Mouse (Mus musculus) stomach, embryonic 15.5 days (tissue): ENCODE data around the gene Olfr584. TPM values are rescaled to one million over a fixed set of nuclear protein-coding genes. Genes with fewer than 3 reads are reported as not detected.

ENCODE experiments used
- ATAC-seq: fragments of 200-750 bp; cut with Nextera tagmentation; 2 replicates; pipeline ENCODE4 v1.8.0; 2017; ENCODE audit warnings: low read depth, moderate number of reproducible peaks, moderate TSS enrichment; ENCODE audit not compliant: insufficient read depth, low FRiP score
- H3K27ac ChIP-seq: fragments of 300-500 bp; sonication (generic); 2 replicates; pipeline ENCODE4 v1.5.1; 2015; ENCODE audit warnings: mild to moderate bottlenecking, inconsistent platforms
- H3K27me3 ChIP-seq: fragments of 300-500 bp; sonication (generic); replicated peaks from 2 replicates; pipeline ENCODE4 v1.6.1; 2015; ENCODE audit warnings: inconsistent platforms
- H3K36me3 ChIP-seq: fragments of 300-500 bp; sonication (generic); 2 replicates; pipeline ENCODE4 v1.6.1; 2015; ENCODE audit warnings: inconsistent platforms
- H3K4me1 ChIP-seq: fragments of 300-500 bp; sonication (generic); 2 replicates; pipeline ENCODE4 v1.6.1; 2015; ENCODE audit warnings: inconsistent platforms
- H3K4me2 ChIP-seq: fragments of 300-500 bp; sonication (generic); 2 replicates; pipeline ENCODE4 v1.6.1; 2015; ENCODE audit warnings: mild to moderate bottlenecking, inconsistent platforms
- H3K4me3 ChIP-seq: fragments of 300-500 bp; sonication (generic); replicated peaks from 2 replicates; pipeline ENCODE4 v1.5.1; 2015; ENCODE audit warnings: inconsistent platforms
- H3K9ac ChIP-seq: fragments of 300-500 bp; sonication (generic); 2 replicates; pipeline ENCODE4 v1.6.1; 2015; ENCODE audit warnings: inconsistent platforms
- H3K9me3 ChIP-seq: fragments of 300-500 bp; sonication (generic); 2 replicates; pipeline ENCODE4 v1.6.1; 2016; ENCODE audit warnings: inconsistent platforms
- WGBS: fragments of 180-500 bp; shearing (Covaris S2); methylation state at CpG from one replicate; pipeline ENCODE4 v1.1.7; 2015; 5-methylcytosine and 5-hydroxymethylcytosine counted together
- polyA plus RNA-seq: library from polyadenylated mRNA; unstranded; fragments of >200 nt; fragmentation: Nextera tagmentation; extraction: Ambion mirVana; gene quantifications from 2 replicates; pipeline ENCODE4 v1.2.1, GENCODE M21; 2015

Olfr584 gene
- polyA plus RNA-seq = not detected in 2 replicates

GRCm38 (mm10) chr7:103081585-103081984 lies at the start of gene Olfr584:
Gene Olfr584 (plus strand): TSS chr7:103081885.
- no peak for ATAC-seq
- Histone ChIP-seq H3K4me2 (no peak within 1 kb of the TSS), H3K27me3 (no peaks in the 10 kb centered on the region), H3K36me3 (no peaks in the 10 kb centered on the region), H3K9me3 (no peaks in the 10 kb centered on the region), H3K4me3 (no peak within 1 kb of the TSS), H3K27ac (no peak within 1 kb of the TSS), H3K9ac (no peak within 1 kb of the TSS), H3K4me1 (no peaks in the 10 kb centered on the region)
- 75% methylated on average over 1 of the region's 1 CpGs for WGBS

GRCm38 (mm10) chr7:103037724-103038123 lies 44.0 kb upstream of the Olfr584 start, which contains the start of gene Olfr582:
Gene Olfr582 (plus strand): TSS chr7:103038024.
- no peaks in the 10 kb centered on the region for H3K36me3 ChIP-seq
- no peak within 1 kb of the TSS for H3K4me3 ChIP-seq
- no peak within 1 kb of the TSS for H3K4me2 ChIP-seq
- no peak within 1 kb of the TSS for H3K9ac ChIP-seq
- no peaks in the 10 kb centered on the region for H3K27me3 ChIP-seq
- no peak within 1 kb of the TSS for H3K27ac ChIP-seq
- no peaks in the 10 kb centered on the region for H3K4me1 ChIP-seq
- no peaks in the 10 kb centered on the region for H3K9me3 ChIP-seq
- no peak for ATAC-seq

- H3K27me3 ChIP-seq = no peaks in the 10 kb centered on the region
Measured at GRCm38 (mm10) chr7:103051000-103051399, 30.7 kb upstream of the Olfr584 start, which contains the start of gene Olfr583. Gene Olfr583 (plus strand): TSS chr7:103051300.

GRCm38 (mm10) chr7:103097420-103097819 lies 15.7 kb downstream of the Olfr584 start, which contains the start of gene Olfr585:
Gene Olfr585 (plus strand): TSS chr7:103097720.
- Histone ChIP-seq H3K27ac (no peak within 1 kb of the TSS), H3K9me3 (no peaks in the 10 kb centered on the region), H3K4me2 (no peak within 1 kb of the TSS), H3K9ac (no peak within 1 kb of the TSS), H3K4me1 (no peaks in the 10 kb centered on the region), H3K4me3 (no peak within 1 kb of the TSS), H3K27me3 (no peaks in the 10 kb centered on the region), H3K36me3 (no peaks in the 10 kb centered on the region)
- 74% methylated on average over 1 of the region's 1 CpGs for WGBS
- ATAC-seq = no peak

More at GRCm38 (mm10) chr7:103051000-103051399, 30.7 kb upstream of the Olfr584 start, which contains the start of gene Olfr583:
- H3K9me3 ChIP-seq = no peaks in the 10 kb centered on the region
- ATAC-seq = no peak
- no peaks in the 10 kb centered on the region for H3K4me1 ChIP-seq
- H3K36me3 ChIP-seq = no peaks in the 10 kb centered on the region
- WGBS = 77% methylated on average over 1 of the region's 1 CpGs
- no peak within 1 kb of the TSS for H3K27ac ChIP-seq
- H3K4me3 ChIP-seq = no peak within 1 kb of the TSS
- no peak within 1 kb of the TSS for H3K4me2 ChIP-seq
- no peak within 1 kb of the TSS for H3K9ac ChIP-seq

GRCm38 (mm10) chr7:103119406-103119805 lies 37.7 kb downstream of the Olfr584 start:
- H3K36me3 ChIP-seq = no peaks in the 10 kb centered on the region
- no peak overlapping the region for H3K27ac ChIP-seq
- H3K4me1 ChIP-seq = no peaks in the 10 kb centered on the region
- H3K9me3 ChIP-seq = no peaks in the 10 kb centered on the region
- H3K4me2 ChIP-seq = no peak overlapping the region
- no peak overlapping the region for H3K9ac ChIP-seq
- WGBS = 42% methylated on average over 3 of the region's 3 CpGs
- H3K4me3 ChIP-seq = no peak overlapping the region
- no peak for ATAC-seq
- H3K27me3 ChIP-seq = no peaks in the 10 kb centered on the region

GRCm38 (mm10) chr7:103125538-103125937 lies 43.9 kb downstream of the Olfr584 start, which contains the start of gene Olfr586:
Gene Olfr586 (minus strand): TSS chr7:103125638.
- H3K4me1 ChIP-seq = no peaks in the 10 kb centered on the region
- 89% methylated on average over 3 of the region's 3 CpGs for WGBS

More at GRCm38 (mm10) chr7:103125538-103125937, 43.9 kb downstream of the Olfr584 start, which contains the start of gene Olfr586:
- Histone ChIP-seq H3K9me3 (no peaks in the 10 kb centered on the region), H3K36me3 (no peaks in the 10 kb centered on the region), H3K27ac (no peak within 1 kb of the TSS), H3K4me3 (no peak within 1 kb of the TSS), H3K9ac (no peak within 1 kb of the TSS), H3K4me2 (no peak within 1 kb of the TSS), H3K27me3 (no peaks in the 10 kb centered on the region)
- no peak for ATAC-seq

Other genes starting within 250 kb of the Olfr584 start
- not detected in 2 replicates for gene Olfr566, start 223.1 kb upstream of the Olfr584 start, polyA plus RNA-seq
- not detected in 2 replicates for gene Olfr568, start 204.8 kb upstream of the Olfr584 start, polyA plus RNA-seq
- not detected in 2 replicates for gene Olfr569, start 191.0 kb upstream of the Olfr584 start, polyA plus RNA-seq
- gene Olfr570, start 187.3 kb upstream of the Olfr584 start, polyA plus RNA-seq = not detected in 2 replicates
- gene Olfr571, start 164.3 kb upstream of the Olfr584 start, polyA plus RNA-seq = not detected in 2 replicates
- not detected in 2 replicates for gene Olfr572, start 157.5 kb upstream of the Olfr584 start, polyA plus RNA-seq
- not detected in 2 replicates for gene Olfr573-ps1, start 139.3 kb upstream of the Olfr584 start, polyA plus RNA-seq
- gene Olfr574, start 133.4 kb upstream of the Olfr584 start, polyA plus RNA-seq = not detected in 2 replicates
- gene Olfr575, start 123.1 kb upstream of the Olfr584 start, polyA plus RNA-seq = not detected in 2 replicates
- not detected in 2 replicates for gene Olfr576, start 119.2 kb upstream of the Olfr584 start, polyA plus RNA-seq
- not detected in 2 replicates for gene Olfr577, start 105.9 kb upstream of the Olfr584 start, polyA plus RNA-seq
- gene Olfr578, start 92.6 kb upstream of the Olfr584 start, polyA plus RNA-seq = not detected in 2 replicates
- not detected in 2 replicates for gene Olfr582, start 43.9 kb upstream of the Olfr584 start, polyA plus RNA-seq
- gene Olfr583, start 30.6 kb upstream of the Olfr584 start, polyA plus RNA-seq = not detected in 2 replicates
- gene Olfr585, start 15.8 kb downstream of the Olfr584 start, polyA plus RNA-seq = not detected in 2 replicates
- gene Olfr586, start 43.8 kb downstream of the Olfr584 start, polyA plus RNA-seq = not detected in 2 replicates
- not detected in 2 replicates for gene Olfr588-ps1, start 59.0 kb downstream of the Olfr584 start, polyA plus RNA-seq
- gene Olfr589, start 74.5 kb downstream of the Olfr584 start, polyA plus RNA-seq = not detected in 2 replicates
- not detected in 2 replicates for gene Olfr591, start 96.5 kb downstream of the Olfr584 start, polyA plus RNA-seq
- not detected in 2 replicates for gene Olfr592, start 102.9 kb downstream of the Olfr584 start, polyA plus RNA-seq
- not detected in 2 replicates for gene Olfr593, start 130.0 kb downstream of the Olfr584 start, polyA plus RNA-seq
- not detected in 2 replicates for gene Olfr594, start 135.1 kb downstream of the Olfr584 start, polyA plus RNA-seq
- not detected in 2 replicates for gene Usp17ld, start 170.6 kb downstream of the Olfr584 start, polyA plus RNA-seq
- gene Olfr596, start 223.8 kb downstream of the Olfr584 start, polyA plus RNA-seq = not detected in 2 replicates
- not detected in 2 replicates for gene Olfr597, start 234.4 kb downstream of the Olfr584 start, polyA plus RNA-seq
- not detected in 2 replicates for gene Olfr598, start 241.7 kb downstream of the Olfr584 start, polyA plus RNA-seq